ENCODE assay signal across 10 mouse cellular contexts in the genomic region with DNA sequence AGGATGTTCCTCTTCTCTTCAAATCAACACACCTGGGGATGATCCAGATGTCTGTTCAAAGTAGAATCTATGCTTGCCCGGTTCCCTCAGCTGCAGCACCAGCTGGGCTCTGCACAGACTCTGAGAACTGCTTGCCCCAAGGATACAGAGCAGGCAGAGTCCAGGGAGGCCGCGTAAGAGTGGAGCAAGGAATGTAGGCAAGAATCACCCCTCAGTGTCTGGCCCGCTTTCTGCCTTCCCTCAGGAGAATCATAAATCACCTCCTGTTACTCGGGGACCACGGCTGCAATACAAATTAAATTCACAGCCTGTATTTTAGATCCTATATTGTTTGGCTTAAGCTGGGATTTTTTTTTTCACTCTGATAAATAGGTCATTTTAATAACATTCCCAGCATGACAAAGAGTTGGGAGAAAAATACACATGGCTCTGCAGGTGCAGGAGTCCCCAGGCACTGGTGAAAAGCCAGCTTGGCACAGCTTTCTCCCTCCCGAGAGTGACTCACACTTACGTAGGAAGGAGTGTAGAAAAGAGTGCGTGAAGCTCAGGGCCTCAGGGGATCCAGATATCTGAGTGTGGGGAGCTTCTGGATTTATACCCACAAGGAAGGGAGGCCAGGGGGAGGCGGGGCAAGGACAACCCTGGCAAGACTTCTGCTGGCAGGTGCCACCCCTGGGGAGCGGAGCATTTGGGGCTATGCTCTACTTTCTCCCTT.
DNase-seq lines count a peak whose midpoint lies in the region; ATAC-seq lines count a peak whose summit lies in the region.
"Had no signal": no experiment of that assay in that cellular context is flagged by ENCODE, and none has a peak within 500 bp of the region (broad histone marks: within the 10 kb centered on the region; RNA-seq: fewer than 3 reads in every experiment).

No protein-coding gene starts in this region.

- peak; percentile 12 to 21 for DNase-seq in adrenal gland, postnatal 36 days
- peak; percentile 74 to 87 for DNase-seq in frontal cortex, adult 2 months (ENCODE audit: extremely low spot score in 1 of 2, low spot score in 1 of 2)
- DNase-seq in layer of hippocampus, adult 8-10 months (ENCODE audit: low spot score in 2 of 2) = peak; percentile 61 to 65
- peak; percentile 9 for DNase-seq in ovary, postnatal 10 days (ENCODE audit: low spot score)
- no peak for DNase-seq in B cell, adult 2 months
- DNase-seq in adipocyte (ENCODE audit: low spot score) = no peak

- no peaks in the 10 kb centered on the region for H3K27me3 ChIP-seq in hindbrain, embryonic 15.5 days
- H3K27me3 ChIP-seq in hindbrain, embryonic 12.5 days = no peaks in the 10 kb centered on the region
- H3K27me3 ChIP-seq: midbrain, embryonic 12.5 days had no signal

- ATAC-seq in hindbrain, embryonic 15.5 days (ENCODE audit: low FRiP score, low read depth) = peak; percentile 66; the same call in 1 of the 2 replicates
- no peak for ATAC-seq in hindbrain, embryonic 12.5 days (ENCODE audit: low FRiP score)

- H3K4me1 ChIP-seq in hindbrain, embryonic 15.5 days (replicated peaks) = peaks cover 12% of the 10 kb centered on the region
- peaks cover 7% of the 10 kb centered on the region; the same call in 1 of the 2 replicates for H3K4me1 ChIP-seq in hindbrain, embryonic 12.5 days

- no peak overlapping the region for H3K4me2 ChIP-seq in hindbrain, embryonic 15.5 days
- H3K4me2 ChIP-seq in hindbrain, embryonic 12.5 days (replicated peaks) = no peak overlapping the region
- H3K4me2 ChIP-seq: midbrain, embryonic 12.5 days had no signal

- H3K9ac ChIP-seq in hindbrain, embryonic 15.5 days = no peak overlapping the region
- no peak overlapping the region for H3K9ac ChIP-seq in hindbrain, embryonic 12.5 days
- H3K9ac ChIP-seq: midbrain, embryonic 12.5 days had no signal

- no peak overlapping the region for H3K4me3 ChIP-seq in hindbrain, embryonic 15.5 days
- no peak overlapping the region for H3K4me3 ChIP-seq in hindbrain, embryonic 12.5 days
- H3K4me3 ChIP-seq: midbrain, embryonic 12.5 days had no signal

- no peak overlapping the region; the same call in 1 of the 2 replicates for H3K27ac ChIP-seq in hindbrain, embryonic 15.5 days (replicated peaks)
- no peak overlapping the region for H3K27ac ChIP-seq in hindbrain, embryonic 12.5 days
- H3K27ac ChIP-seq: midbrain, embryonic 12.5 days had no signal

- H3K36me3 ChIP-seq in hindbrain, embryonic 15.5 days = no peaks in the 10 kb centered on the region
- H3K36me3 ChIP-seq in hindbrain, embryonic 12.5 days = no peaks in the 10 kb centered on the region
- H3K36me3 ChIP-seq: G1E; midbrain, embryonic 12.5 days had no signal

- H3K9me3 ChIP-seq in hindbrain, embryonic 15.5 days = no peaks in the 10 kb centered on the region
- H3K9me3 ChIP-seq in hindbrain, embryonic 12.5 days (replicated peaks) = no peaks in the 10 kb centered on the region
- H3K9me3 ChIP-seq: midbrain, embryonic 12.5 days had no signal

- 27% methylated on average over 11 of the region's 11 CpGs for WGBS in hindbrain, embryonic 15.5 days
- WGBS in hindbrain, embryonic 12.5 days = 56% methylated on average over 11 of the region's 11 CpGs

Comparison
In these comparisons a context has a peak if more than half of its experiments do, and no peak if none do; other contexts are left out.
1. DNase-seq: peak in adrenal gland, postnatal 36 days (2 of 2), frontal cortex, adult 2 months (2 of 2), layer of hippocampus, adult 8-10 months (2 of 2) and ovary, postnatal 10 days (single experiment); none in B cell, adult 2 months (0 of 2) and adipocyte (single experiment).